Mouse (Mus musculus) retina, postnatal 1 day (tissue): Measurements from ENCODE around the gene Rimbp3.

Experiments
- DNase-seq: peaks from one replicate; pipeline ENCODE4 v3.0.0-alpha.2; 2012

Rimbp3 gene

GRCm38 (mm10) chr16:17261341-17261740, 52.9 kb downstream of the Rimbp3 start:
- DNase-seq = no peak
